Mouse (Mus musculus): ENCODE data around the gene Sox2.

The Sox2 gene

GRCm38 (mm10) chr3:34649726-34650620, at the start of gene Sox2:
Gene Sox2 (plus strand): TSS chr3:34650405.
- DNase-seq (ENCODE audit: low spot score in 2 of 2) = peak in 1 of 2 experiments; percentile 56

- DNase-seq (ENCODE audit: low spot score in 2 of 2) = no peak
These were observed 49.1 kb upstream of the Sox2 start for GRCm38 (mm10) chr3:34601116-34601515.

DNA sequence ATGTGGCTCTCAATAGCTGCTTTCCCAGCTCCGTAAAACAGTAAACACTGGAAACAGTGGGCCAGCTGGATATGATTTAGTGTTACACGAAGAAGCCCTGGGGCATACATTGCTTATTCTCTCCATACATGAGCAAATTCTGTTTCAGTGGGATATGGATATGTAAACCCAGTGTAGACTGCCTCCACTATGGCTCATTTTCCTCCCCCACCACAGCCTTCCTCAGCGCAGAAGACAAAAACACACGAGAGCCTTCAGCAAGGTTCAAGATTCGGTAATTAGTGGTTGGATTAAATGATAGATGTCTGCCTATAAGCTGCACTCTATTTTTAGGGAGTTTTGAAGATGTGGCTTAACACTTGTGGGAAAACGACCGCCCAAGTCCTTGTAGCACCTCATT, 36.1 kb upstream of the Sox2 start:
- no peak for DNase-seq (ENCODE audit: low spot score in 2 of 2)

DNA sequence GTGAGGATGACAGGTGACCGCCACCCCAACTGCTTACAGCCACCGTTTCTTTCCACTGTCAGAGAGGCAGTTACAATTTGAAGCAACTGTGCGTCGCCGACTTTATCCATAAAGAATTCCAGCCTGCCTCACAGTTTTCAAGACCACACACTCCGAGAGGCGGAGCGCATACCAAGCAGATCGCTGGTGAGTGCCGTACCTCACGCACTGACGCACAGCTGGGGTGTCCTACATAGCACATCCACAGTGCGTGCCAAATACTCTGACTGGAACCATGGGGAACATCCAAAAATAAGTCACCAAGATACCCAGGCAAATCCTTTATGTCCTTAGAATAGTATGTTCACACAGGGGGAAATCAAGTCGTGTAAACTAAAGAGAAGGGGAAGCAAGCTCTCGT, 34.7 kb upstream of the Sox2 start:
- no peak for DNase-seq (ENCODE audit: low spot score in 2 of 2)

DNA sequence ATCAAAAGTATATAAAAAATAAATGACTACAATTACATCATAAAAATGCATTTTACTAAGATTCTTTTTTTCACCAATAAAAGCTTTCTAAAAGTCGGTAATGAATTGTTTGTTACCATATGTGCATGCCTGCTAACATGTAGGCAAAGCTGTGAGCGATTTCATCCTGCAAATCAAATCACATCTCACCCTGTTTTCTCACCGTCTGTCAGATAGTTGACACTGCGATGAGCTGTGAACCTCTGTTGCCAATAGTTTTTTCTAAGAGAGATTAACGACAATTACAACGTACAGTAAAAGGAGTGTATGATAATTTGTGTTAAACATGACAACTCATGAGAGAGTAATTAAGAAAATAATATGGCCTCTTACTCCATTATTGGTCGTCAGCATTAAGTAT, 31.3 kb upstream of the Sox2 start:
- no peak for DNase-seq (ENCODE audit: low spot score in 2 of 2)

GRCm38 (mm10) chr3:34620121-34620520, 30.1 kb upstream of the Sox2 start:
- no peak for DNase-seq (ENCODE audit: low spot score in 2 of 2)

GRCm38 (mm10) chr3:34624721-34625270, 25.4 kb upstream of the Sox2 start:
- DNase-seq (ENCODE audit: low spot score in 2 of 2) = no peak

GRCm38 (mm10) chr3:34626521-34626920, 23.7 kb upstream of the Sox2 start:
- no peak for DNase-seq (ENCODE audit: low spot score in 2 of 2)

- no peak for DNase-seq (ENCODE audit: low spot score in 2 of 2)
These were observed 20.2 kb upstream of the Sox2 start for GRCm38 (mm10) chr3:34630031-34630430.

DNA sequence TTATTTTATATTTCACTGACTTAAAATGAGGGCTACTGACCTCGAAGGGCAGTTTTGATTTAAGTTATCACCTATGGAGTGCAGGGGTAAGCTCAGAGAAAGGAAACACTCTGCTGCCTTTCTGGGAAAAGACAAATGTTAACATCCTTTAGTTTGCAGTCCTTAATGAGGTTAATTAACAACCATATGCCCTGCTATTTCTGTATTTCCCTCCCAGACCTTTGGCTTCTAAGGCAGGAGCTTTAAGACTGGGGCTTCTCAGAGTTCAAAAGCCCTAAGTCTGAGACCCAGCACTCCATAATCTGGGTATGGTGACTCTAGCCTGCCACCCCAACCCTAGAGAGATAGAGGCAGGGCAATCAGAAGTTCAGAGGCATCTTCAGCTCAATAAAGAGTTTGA, 19.5 kb upstream of the Sox2 start:
- no peak for DNase-seq (ENCODE audit: low spot score in 2 of 2)

DNA sequence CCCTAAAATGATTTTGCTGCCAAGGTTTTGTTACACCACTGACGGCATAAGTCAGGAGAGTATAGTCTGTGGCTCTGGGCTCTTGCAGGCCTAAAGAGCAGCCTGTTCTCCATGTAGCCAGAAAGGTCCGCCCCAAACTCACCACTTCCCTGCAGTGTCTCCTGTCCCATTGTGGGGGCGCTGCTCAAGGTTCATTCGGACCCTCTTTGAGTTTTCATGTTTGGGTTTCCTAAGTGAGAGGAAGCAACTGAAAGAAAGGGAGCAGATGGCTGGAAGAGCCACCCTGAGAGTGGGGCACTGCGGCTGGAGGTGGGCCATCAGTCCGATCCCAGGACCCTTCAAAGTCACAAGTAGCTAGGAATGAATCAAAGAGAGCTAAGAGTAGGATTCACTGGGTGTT, 13.2 kb upstream of the Sox2 start:
- DNase-seq (ENCODE audit: low spot score in 2 of 2) = no peak

- no peak for DNase-seq (ENCODE audit: low spot score in 2 of 2)
These were observed 12.7 kb upstream of the Sox2 start for GRCm38 (mm10) chr3:34637481-34637880.

DNA sequence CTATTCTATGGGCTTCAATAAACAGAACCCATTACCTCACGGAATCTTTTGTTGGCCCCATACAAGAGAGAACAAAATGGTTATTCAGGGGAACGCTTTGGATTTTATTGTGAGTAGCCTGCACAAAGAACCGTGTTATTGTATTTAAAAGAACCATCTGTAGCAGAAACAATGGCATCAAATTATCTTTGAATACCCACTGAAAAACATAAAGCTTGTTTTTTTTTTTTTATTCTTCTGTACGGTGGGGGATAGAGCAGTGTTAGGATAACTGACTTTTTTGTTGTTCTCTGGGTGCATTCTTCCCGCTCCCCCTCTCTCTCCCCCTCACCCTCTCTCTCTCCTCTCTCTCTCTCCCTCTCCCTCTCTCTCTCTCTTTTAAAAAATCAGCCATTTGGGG, 12.3 kb upstream of the Sox2 start:
- DNase-seq (ENCODE audit: low spot score in 2 of 2) = no peak

GRCm38 (mm10) chr3:34638344-34638743, 11.9 kb upstream of the Sox2 start:
- no peak for DNase-seq (ENCODE audit: low spot score in 2 of 2)

GRCm38 (mm10) chr3:34639031-34639872, 11.0 kb upstream of the Sox2 start:
- no peak for DNase-seq (ENCODE audit: low spot score in 2 of 2)

DNA sequence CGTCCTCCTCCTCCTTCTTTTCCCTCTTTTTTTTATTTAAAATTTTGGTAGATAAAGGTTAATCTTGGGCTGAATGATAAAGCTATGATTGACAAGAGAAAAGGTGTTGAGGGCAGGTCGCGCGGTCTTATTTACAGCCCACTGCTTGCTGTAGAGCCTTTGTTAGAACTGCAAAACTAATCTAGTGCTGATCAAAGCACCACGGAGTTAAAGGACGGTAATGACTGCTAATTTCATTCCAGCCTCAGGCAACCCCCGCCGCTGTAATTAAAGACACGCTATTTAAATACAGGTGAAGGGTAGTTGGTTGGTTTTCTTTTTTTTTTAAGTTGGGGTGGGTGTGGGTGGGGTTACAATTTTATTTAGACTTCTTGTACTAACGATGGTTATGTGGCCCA, 10.3 kb upstream of the Sox2 start:
- DNase-seq (ENCODE audit: low spot score in 2 of 2) = no peak

GRCm38 (mm10) chr3:34640276-34640675, 9.9 kb upstream of the Sox2 start:
- no peak for DNase-seq (ENCODE audit: low spot score in 2 of 2)

- no peak for DNase-seq (ENCODE audit: low spot score in 2 of 2)
These were observed 9.3 kb upstream of the Sox2 start for GRCm38 (mm10) chr3:34640690-34641600.

GRCm38 (mm10) chr3:34641756-34642497, 8.3 kb upstream of the Sox2 start:
- no peak for DNase-seq (ENCODE audit: low spot score in 2 of 2)

DNA sequence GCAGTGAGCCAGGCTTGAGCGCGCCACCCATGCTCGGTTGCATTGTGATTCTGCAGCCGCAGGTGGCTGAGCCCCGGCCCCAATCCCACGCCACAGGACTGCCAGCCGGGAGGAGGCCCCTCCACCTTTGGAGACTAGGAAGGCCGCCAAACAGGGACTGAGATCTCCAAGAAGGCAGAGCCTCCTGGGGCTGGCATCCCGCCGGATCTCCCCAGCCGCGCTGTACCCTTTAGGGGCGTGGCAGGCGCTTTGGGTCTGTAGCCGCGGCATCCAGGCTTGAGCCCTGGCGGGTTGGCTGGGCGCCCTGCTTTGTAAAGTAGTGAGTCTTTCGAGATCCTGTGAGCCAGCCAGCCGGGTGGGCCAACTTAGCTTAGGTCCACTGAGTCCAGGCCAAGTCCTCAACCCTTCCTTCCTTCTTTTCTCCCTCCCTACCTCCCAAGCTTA, 7.7 kb upstream of the Sox2 start:
- no peak for DNase-seq (ENCODE audit: low spot score in 2 of 2)

- DNase-seq (ENCODE audit: low spot score in 2 of 2) = no peak
These were observed 7.1 kb upstream of the Sox2 start for GRCm38 (mm10) chr3:34643067-34643466.
